Mouse (Mus musculus) embryonic facial prominence, embryonic 12.5 days (tissue): ENCODE data around the gene Mcur1. TPM values are rescaled to one million over a fixed set of nuclear protein-coding genes. Genes with fewer than 3 reads are reported as not detected.

Experiments
- ATAC-seq: fragments of 200-750 bp; cut with Nextera tagmentation; 2 replicates; pipeline ENCODE4 v1.8.0; 2017; ENCODE audit not compliant: insufficient number of reproducible peaks, insufficient read depth, low FRiP score, low TSS enrichment
- H3K27ac ChIP-seq: fragments of 300-500 bp; sonication (generic); 2 replicates; pipeline ENCODE4 v1.5.1; 2016; ENCODE audit warnings: mild to moderate bottlenecking
- H3K27me3 ChIP-seq: fragments of 300-500 bp; sonication (generic); 2 replicates; pipeline ENCODE4 v1.6.1; 2016; ENCODE audit warnings: mild to moderate bottlenecking, moderate library complexity
- H3K36me3 ChIP-seq: fragments of 300-500 bp; sonication (generic); 2 replicates; pipeline ENCODE4 v1.6.1; 2016; ENCODE audit warnings: mild to moderate bottlenecking
- H3K4me1 ChIP-seq: fragments of 300-500 bp; sonication (generic); 2 replicates; pipeline ENCODE4 v1.6.1; 2016
- H3K4me2 ChIP-seq: fragments of 300-500 bp; sonication (generic); replicated peaks from 2 replicates; pipeline ENCODE4 v1.6.1; 2016; ENCODE audit warnings: mild to moderate bottlenecking, moderate library complexity
- H3K4me3 ChIP-seq: fragments of 300-500 bp; sonication (generic); 2 replicates; pipeline ENCODE4 v1.5.1; 2016; ENCODE audit warnings: mild to moderate bottlenecking
- H3K9ac ChIP-seq: fragments of 300-500 bp; sonication (generic); 2 replicates; pipeline ENCODE4 v1.6.1; 2016; ENCODE audit warnings: mild to moderate bottlenecking, moderate library complexity
- H3K9me3 ChIP-seq: fragments of 300-500 bp; sonication (generic); 2 replicates; pipeline ENCODE4 v1.6.1; 2016; ENCODE audit warnings: mild to moderate bottlenecking, moderate library complexity
- WGBS: fragments of 180-500 bp; shearing (Covaris S2); methylation state at CpG from one replicate; pipeline ENCODE4 v1.1.7; 2016; 5-methylcytosine and 5-hydroxymethylcytosine counted together
- polyA plus RNA-seq: library from polyadenylated mRNA; unstranded; fragments of >200 nt; fragmentation: Nextera tagmentation; extraction: Ambion mirVana; gene quantifications from 2 replicates; pipeline ENCODE4 v1.2.1, GENCODE M21; 2016

Mcur1 gene
- polyA plus RNA-seq, 1 experiment from 2014 or later = 15.0 TPM

- Histone ChIP-seq H3K9me3 (no peaks in the 10 kb centered on the region), H3K27ac (no peak overlapping the region), H3K27me3 (no peaks in the 10 kb centered on the region), H3K4me1 (no peaks in the 10 kb centered on the region), H3K9ac (no peak overlapping the region), H3K36me3 (peaks cover 14% of the 10 kb centered on the region), H3K4me2 (no peak overlapping the region), H3K4me3 (no peak overlapping the region)
- ATAC-seq = no peak
- 91% methylated on average over 14 of the region's 14 CpGs for WGBS
These were observed 19.7 kb downstream of the Mcur1 start for GRCm38 (mm10) chr13:43540205-43540815.

GRCm38 (mm10) chr13:43539409-43539808 lies 20.6 kb downstream of the Mcur1 start:
- Histone ChIP-seq H3K9ac (no peak overlapping the region), H3K9me3 (no peaks in the 10 kb centered on the region), H3K4me2 (no peak overlapping the region), H3K36me3 (peaks cover 7% of the 10 kb centered on the region), H3K27ac (no peak overlapping the region), H3K27me3 (no peaks in the 10 kb centered on the region), H3K4me3 (no peak overlapping the region), H3K4me1 (no peaks in the 10 kb centered on the region)
- 92% methylated on average over 3 of the region's 3 CpGs for WGBS
- no peak for ATAC-seq

GRCm38 (mm10) chr13:43537854-43538253 lies 22.1 kb downstream of the Mcur1 start:
- no peak for ATAC-seq
- Histone ChIP-seq H3K4me2 (no peak overlapping the region), H3K9me3 (no peaks in the 10 kb centered on the region), H3K36me3 (no peaks in the 10 kb centered on the region), H3K27me3 (no peaks in the 10 kb centered on the region), H3K27ac (no peak overlapping the region), H3K4me1 (no peaks in the 10 kb centered on the region), H3K9ac (no peak overlapping the region), H3K4me3 (no peak overlapping the region)
- 35% methylated on average over 6 of the region's 6 CpGs for WGBS

- H3K9ac ChIP-seq = no peak overlapping the region
- H3K27ac ChIP-seq = no peak overlapping the region
- H3K4me2 ChIP-seq = no peak overlapping the region
- H3K4me3 ChIP-seq = no peak overlapping the region
- 76% methylated on average over 4 of the region's 4 CpGs for WGBS
- no peaks in the 10 kb centered on the region for H3K36me3 ChIP-seq
- no peaks in the 10 kb centered on the region for H3K9me3 ChIP-seq
- peaks cover 18% of the 10 kb centered on the region for H3K4me1 ChIP-seq
- H3K27me3 ChIP-seq = no peaks in the 10 kb centered on the region
- ATAC-seq = no peak
These were observed 26.0 kb downstream of the Mcur1 start for GRCm38 (mm10) chr13:43534015-43534414.

- Histone ChIP-seq H3K36me3 (no peaks in the 10 kb centered on the region), H3K9me3 (no peaks in the 10 kb centered on the region), H3K4me1 (peaks cover 18% of the 10 kb centered on the region), H3K4me3 (no peak overlapping the region), H3K4me2 (no peak overlapping the region), H3K27ac (peak overlapping the region; percentile 57; the same call in 1 of the 2 replicates), H3K27me3 (no peaks in the 10 kb centered on the region), H3K9ac (no peak overlapping the region)
- peak; percentile 84 for ATAC-seq
- 22% methylated on average over 13 of the region's 13 CpGs for WGBS
These were observed 28.9 kb downstream of the Mcur1 start for GRCm38 (mm10) chr13:43530832-43531693.

- no peaks in the 10 kb centered on the region for H3K36me3 ChIP-seq
- no peak overlapping the region for H3K4me3 ChIP-seq
- peaks cover 23% of the 10 kb centered on the region for H3K4me1 ChIP-seq
- no peaks in the 10 kb centered on the region for H3K9me3 ChIP-seq
- no peak overlapping the region for H3K9ac ChIP-seq
- H3K27ac ChIP-seq = peak overlapping the region; percentile 4; the same call in 1 of the 2 replicates
- no peak for ATAC-seq
- no peaks in the 10 kb centered on the region for H3K27me3 ChIP-seq
- no peak overlapping the region for H3K4me2 ChIP-seq
- WGBS = 54% methylated on average over 14 of the region's 14 CpGs
These were observed 29.7 kb downstream of the Mcur1 start for GRCm38 (mm10) chr13:43530129-43530831.

GRCm38 (mm10) chr13:43526289-43526688 lies 33.7 kb downstream of the Mcur1 start:
- Histone ChIP-seq H3K36me3 (no peaks in the 10 kb centered on the region), H3K9ac (no peak overlapping the region), H3K27ac (no peak overlapping the region), H3K4me2 (no peak overlapping the region), H3K4me3 (no peak overlapping the region), H3K4me1 (peaks cover 17% of the 10 kb centered on the region), H3K9me3 (no peaks in the 10 kb centered on the region), H3K27me3 (no peaks in the 10 kb centered on the region)
- no peak for ATAC-seq
- 61% methylated on average over 5 of the region's 5 CpGs for WGBS

- Histone ChIP-seq H3K4me1 (peaks cover 10% of the 10 kb centered on the region), H3K27ac (no peak overlapping the region), H3K9me3 (no peaks in the 10 kb centered on the region), H3K36me3 (no peaks in the 10 kb centered on the region), H3K27me3 (no peaks in the 10 kb centered on the region), H3K9ac (no peak overlapping the region), H3K4me2 (no peak overlapping the region), H3K4me3 (no peak overlapping the region)
- 60% methylated on average over 16 of the region's 16 CpGs for WGBS
- no peak for ATAC-seq
These were observed 34.4 kb downstream of the Mcur1 start for GRCm38 (mm10) chr13:43525363-43526134.

GRCm38 (mm10) chr13:43524491-43525362 lies 35.3 kb downstream of the Mcur1 start:
- Histone ChIP-seq H3K27me3 (no peaks in the 10 kb centered on the region), H3K4me2 (no peak overlapping the region), H3K9me3 (no peaks in the 10 kb centered on the region), H3K4me3 (no peak overlapping the region), H3K4me1 (peaks cover 6% of the 10 kb centered on the region; the same call in 1 of the 2 replicates), H3K27ac (no peak overlapping the region), H3K36me3 (no peaks in the 10 kb centered on the region), H3K9ac (no peak overlapping the region)
- WGBS = 74% methylated on average over 16 of the region's 16 CpGs
- no peak for ATAC-seq

- no peaks in the 10 kb centered on the region for H3K36me3 ChIP-seq
- 75% methylated on average over 7 of the region's 7 CpGs for WGBS
- no peak overlapping the region for H3K4me3 ChIP-seq
- H3K27ac ChIP-seq = no peak overlapping the region
- H3K9me3 ChIP-seq = no peaks in the 10 kb centered on the region
- ATAC-seq = no peak
- peaks cover 6% of the 10 kb centered on the region; the same call in 1 of the 2 replicates for H3K4me1 ChIP-seq
- H3K9ac ChIP-seq = no peak overlapping the region
- no peak overlapping the region for H3K4me2 ChIP-seq
- no peaks in the 10 kb centered on the region for H3K27me3 ChIP-seq
These were observed 36.0 kb downstream of the Mcur1 start for GRCm38 (mm10) chr13:43523906-43524480.
